Mouse (Mus musculus): ENCODE measurements at regions not wholly inside any gene's neighbourhood (a gene's known extent, or its start where the extent isn't known, plus 50 kb on each side); places are given as distances from the start of the nearest gene placed in this dataset.
A peak's percentile ranks its signal among the peaks of the same experiment; 100 is the strongest.

GRCm38 (mm10) chr3:133834459-133834858 is 289.5 kb upstream of the Tet2 start:
- DNase-seq (ENCODE audit: low read depth, low spot score) = no peak

DNA sequence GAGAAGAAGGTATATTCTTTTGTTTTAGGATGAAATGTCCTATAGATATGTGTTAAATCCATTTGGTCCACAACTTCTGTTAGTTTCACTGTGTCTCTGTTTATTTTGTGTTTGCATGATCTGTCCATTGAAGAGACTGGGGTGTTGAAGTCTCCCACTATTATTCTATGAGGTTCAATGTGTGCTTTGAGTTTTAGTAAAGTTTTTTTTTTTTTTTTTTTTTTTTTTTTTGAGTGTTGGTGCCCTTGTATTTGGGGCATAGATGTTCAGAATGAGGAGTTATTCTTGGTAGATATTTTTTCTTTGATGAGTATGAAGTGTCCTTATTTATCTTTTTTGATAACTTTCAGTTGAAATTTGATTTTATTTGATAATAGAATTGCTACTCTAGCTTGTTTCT is 301.4 kb upstream of the Tet2 start:
- no peak for DNase-seq (ENCODE audit: low read depth, low spot score)

DNA sequence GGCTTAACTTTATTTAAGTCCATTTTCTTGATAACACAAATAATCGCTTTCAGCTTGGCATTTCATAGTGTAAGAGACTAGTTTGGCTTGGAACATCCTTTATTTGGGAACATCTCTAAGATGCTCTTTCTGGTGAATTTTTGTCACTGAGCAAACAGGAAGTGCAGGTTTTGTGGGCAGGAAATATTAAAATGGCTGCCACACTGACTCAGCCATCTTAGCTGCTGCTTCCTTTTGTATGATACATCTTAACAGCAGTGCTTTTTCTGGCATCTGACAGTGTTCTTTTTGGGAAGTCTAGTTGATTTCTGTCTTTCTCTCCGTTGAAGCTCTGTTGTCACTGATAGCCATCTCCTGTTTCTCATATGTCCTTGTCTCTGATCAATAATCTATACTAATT is 329.4 kb upstream of the Tet2 start:
- no peak for DNase-seq (ENCODE audit: low read depth, low spot score)

- peak; percentile 75 for DNase-seq (ENCODE audit: low read depth, low spot score)
Observed at GRCm38 (mm10) chr3:133876439-133877072, 331.6 kb upstream of the Tet2 start.

DNA sequence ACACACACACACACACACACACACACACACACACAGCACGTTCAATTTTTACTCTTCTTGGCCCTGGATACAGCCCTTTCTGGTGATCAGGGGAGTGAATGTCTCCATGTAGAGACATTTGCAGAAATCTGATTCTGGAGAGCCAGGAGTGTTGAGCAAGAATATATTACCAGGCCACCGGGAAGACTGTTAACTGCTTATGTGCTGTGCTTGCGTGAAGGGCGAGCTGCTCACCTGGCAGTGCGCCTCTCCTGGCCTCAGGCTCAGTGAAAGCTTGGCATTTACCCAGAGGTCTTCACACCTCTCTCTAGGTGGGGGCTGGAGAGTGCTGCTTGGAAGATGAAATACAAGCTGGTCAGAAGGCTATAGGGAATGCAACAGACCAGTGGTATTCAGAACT is 332.4 kb upstream of the Tet2 start:
- no peak for DNase-seq (ENCODE audit: low read depth, low spot score)

GRCm38 (mm10) chr3:133880626-133881025 is 335.7 kb upstream of the Tet2 start:
- no peak for DNase-seq (ENCODE audit: low read depth, low spot score)

DNA sequence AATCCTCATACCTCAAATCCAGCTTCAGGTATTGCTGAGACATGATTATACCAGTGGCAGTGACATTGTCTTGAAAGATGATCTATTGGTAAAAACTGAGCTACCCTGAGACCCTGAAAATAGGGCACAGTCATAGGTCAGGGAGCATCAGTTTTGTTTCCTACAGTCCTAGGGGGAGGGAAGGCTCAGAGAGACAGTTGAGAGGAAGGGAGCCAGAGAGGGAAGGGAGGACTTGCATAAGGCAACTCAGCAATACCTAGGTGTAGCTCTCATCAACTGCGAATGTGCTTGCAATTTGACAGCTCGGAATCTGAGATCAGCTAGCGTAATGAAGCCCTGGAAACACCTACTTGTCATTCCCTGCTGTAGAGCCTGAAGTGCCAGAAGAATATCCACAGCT is 334.4 kb upstream of the Cxxc4 start:
- no peak for DNase-seq (ENCODE audit: low read depth, low spot score)

GRCm38 (mm10) chr3:133922200-133922599 is 314.1 kb upstream of the Cxxc4 start:
- DNase-seq (ENCODE audit: low read depth, low spot score) = no peak

DNA sequence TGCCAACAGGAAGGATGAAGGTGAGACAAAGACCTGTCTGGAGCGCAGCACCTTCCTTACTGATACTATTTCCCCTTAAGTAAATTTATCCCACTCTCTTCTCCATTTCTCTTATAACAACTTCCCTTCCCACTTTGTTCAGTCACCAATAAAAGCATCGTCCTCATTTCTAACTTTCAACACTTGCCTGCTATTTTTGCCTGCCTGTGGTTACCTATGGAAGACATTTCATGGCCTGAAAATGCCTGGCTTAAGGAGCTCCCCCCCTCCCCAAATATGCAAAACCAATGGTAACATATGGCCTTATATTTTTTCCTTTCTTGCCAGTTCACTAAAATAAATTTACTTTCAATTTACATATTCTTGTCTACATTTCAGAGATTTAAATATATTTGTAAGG is 271.0 kb upstream of the Cxxc4 start:
- no peak for DNase-seq (ENCODE audit: low read depth, low spot score)

DNA sequence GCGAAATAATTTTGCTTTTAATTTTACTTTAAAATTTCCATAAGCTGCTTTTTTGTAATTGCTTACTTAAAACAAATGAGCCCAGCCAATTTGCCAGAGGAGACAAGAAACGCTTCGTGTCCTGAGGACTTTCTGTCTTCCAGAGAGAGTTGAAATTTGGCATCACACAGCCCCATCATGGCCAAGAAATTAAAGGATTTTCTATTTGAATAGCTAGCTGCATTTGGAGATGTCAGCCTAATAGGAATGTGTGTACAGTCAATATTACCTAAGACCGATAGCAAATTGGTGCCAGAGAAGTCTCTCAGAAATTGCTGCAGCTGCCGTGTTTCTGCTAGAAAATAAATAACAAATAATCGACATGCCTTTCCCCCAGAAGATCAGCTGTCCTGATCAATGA is 268.1 kb upstream of the Cxxc4 start:
- DNase-seq (ENCODE audit: low read depth, low spot score) = no peak

GRCm38 (mm10) chr3:133972774-133973173 is 263.5 kb upstream of the Cxxc4 start:
- DNase-seq (ENCODE audit: low read depth, low spot score) = no peak

DNA sequence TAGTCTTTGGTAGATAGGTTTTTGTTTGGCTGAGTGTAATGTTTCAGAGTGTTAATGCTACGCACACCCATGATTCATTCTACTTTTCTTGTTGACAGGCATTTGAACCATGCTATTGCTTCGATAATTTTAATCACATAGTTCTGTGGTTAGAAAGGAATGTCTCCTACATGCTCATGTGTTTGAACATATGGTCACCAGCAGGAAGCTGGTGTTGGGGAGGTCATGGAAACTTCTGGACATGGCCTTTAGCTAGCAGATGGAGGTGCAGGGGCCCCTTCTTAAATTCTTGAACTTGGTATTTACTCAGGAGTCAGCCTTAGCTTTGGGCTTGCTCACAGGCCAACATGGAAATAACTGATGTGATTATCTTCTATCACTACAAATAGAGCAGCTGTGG is 248.6 kb upstream of the Cxxc4 start:
- no peak for DNase-seq (ENCODE audit: low read depth, low spot score)

DNA sequence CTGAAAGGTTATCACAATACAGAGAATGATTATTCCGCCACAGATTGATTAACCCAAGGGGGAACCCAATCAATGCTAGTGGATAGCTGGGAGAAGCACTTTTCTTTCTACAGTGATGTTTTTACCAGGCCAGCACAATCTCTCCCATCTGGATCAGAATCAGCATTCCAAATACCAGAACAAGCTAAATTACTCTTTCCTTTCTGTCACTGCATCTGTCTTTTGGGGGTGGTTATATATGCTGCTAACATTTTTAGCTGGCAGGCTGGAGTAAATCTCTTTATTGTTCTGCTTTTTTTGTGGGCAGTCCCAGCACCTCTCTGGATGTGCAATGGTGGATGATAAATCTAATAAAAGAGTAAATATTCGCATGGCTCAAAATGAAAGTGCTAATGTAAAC is 242.3 kb upstream of the Cxxc4 start:
- no peak for DNase-seq (ENCODE audit: low read depth, low spot score)

- no peak for DNase-seq (ENCODE audit: low read depth, low spot score)
Observed at GRCm38 (mm10) chr3:133999965-134000364, 236.3 kb upstream of the Cxxc4 start.

- DNase-seq (ENCODE audit: low read depth, low spot score) = no peak
Observed at GRCm38 (mm10) chr3:134000595-134000994, 235.7 kb upstream of the Cxxc4 start.

DNA sequence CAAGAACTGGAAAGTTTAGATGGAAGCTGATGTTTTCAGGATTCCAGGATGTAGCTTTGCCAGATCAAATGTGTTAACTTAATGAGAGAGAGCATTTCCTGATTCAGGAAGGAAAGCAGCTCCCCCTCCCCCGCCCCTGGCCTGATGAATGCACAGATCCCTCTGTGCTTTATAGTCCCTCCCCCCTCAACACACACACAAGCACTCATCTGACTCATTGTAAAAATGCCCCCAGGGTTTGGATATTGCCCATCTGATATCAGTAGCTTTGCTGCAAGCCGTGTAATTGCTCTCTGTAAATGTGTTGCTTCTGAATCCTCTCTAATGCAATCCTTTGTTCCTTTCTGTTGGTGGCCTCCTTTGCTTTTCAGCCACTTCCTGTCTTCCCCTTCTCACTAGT is 221.5 kb upstream of the Cxxc4 start:
- DNase-seq (ENCODE audit: low read depth, low spot score) = no peak

- no peak for DNase-seq (ENCODE audit: low read depth, low spot score)
Observed at GRCm38 (mm10) chr3:134015412-134015811, 220.9 kb upstream of the Cxxc4 start.

DNA sequence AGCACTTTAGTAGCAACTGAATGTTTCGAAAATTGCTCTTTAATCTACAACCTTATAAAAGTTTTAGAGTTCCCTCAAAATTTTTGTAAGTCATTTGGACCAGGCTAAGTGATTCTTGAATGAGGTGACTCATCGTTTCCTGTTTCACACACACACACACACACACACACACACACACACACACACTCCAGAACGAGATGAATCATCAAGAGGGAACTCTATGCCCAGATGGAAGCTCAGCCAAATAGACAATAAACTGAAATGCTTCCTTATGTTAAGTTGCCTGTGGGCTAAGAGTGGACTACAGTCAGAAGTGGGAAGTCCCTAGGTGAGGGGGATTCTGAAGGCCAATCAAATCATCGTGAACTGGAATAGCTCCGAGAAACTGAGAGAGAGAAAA is 202.4 kb upstream of the Cxxc4 start:
- DNase-seq (ENCODE audit: low read depth, low spot score) = no peak

- no peak for DNase-seq (ENCODE audit: low read depth, low spot score)
Observed at GRCm38 (mm10) chr3:134036310-134036934, 199.9 kb upstream of the Cxxc4 start.

GRCm38 (mm10) chr3:134050649-134051048 is 185.6 kb upstream of the Cxxc4 start:
- DNase-seq (ENCODE audit: low read depth, low spot score) = no peak

DNA sequence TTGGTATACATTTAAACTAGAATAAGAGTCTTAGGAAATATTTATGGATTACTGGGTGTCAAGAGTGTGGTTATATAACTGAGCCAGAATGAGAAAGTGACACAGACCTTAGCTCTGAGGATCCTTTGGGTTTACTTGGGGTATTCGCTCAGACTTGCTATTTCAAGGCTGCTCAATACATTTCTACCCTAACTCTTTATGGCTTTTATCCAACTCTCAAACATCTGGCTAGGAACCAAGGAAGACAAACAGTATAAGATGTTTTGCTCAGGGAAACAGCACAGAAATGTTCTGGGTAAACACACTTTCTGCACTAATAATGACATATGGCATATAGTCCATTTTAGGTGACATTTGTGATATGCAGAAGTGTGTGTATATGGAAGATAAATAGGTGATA is 153.8 kb upstream of the Cxxc4 start:
- DNase-seq (ENCODE audit: low read depth, low spot score) = no peak

- peak; percentile 4 for DNase-seq (ENCODE audit: low read depth, low spot score)
Observed at GRCm38 (mm10) chr3:134099471-134100125, 136.7 kb upstream of the Cxxc4 start.

DNA sequence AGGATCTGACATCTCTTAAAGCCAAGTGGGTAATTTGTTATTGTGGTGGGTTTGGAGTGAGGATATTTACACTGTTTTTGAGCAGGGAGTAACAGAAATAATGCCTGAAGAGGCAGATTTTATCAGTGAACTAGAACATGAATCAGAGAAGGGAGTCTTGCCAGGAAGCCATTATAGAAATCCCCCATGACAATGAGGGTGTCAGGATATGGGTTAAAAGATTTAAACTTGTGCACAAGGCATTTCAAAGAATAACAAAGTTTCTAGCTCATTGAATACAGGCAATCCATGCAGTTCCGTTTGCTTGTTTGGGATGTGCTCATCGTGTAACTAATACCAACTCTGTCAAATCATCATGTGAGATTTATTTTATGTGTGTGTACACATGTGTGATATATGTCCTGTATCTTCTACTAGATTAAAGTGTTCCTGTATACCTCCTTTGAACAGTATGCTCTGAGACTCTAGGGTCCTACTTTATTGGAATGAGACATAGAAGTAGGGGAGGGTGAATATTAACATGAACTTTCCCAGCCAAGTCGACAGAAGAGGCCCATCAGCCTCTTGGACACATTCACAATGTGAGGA is 134.0 kb upstream of the Cxxc4 start:
- DNase-seq (ENCODE audit: low read depth, low spot score) = no peak

Data from R1 (cell line).